Mouse (Mus musculus): ENCODE data around the gene Ntn5.

Ntn5 gene

DNA sequence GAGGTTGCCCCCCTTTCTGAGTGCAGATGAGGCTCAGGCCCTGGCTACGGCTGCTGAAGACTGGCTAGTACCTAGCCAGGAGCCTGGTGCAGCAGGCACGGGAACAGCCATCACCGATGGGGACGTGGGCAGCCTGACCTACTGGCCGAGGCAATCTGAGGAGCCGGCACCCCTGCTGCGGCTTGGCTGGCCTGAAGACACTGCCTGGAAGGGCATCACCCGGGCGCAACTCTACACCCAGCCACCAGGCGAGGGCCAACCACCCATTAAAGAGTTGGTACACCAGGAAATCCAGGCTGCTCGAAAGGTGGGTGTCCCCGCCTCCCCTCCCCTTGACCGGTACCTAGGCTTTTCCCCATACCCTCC is 38.5 kb downstream of the Ntn5 start:
- in situ Hi-C loops (cut with MboI; ENCODE audit: low sequenced_read_pairs) = no loop called here

DNA sequence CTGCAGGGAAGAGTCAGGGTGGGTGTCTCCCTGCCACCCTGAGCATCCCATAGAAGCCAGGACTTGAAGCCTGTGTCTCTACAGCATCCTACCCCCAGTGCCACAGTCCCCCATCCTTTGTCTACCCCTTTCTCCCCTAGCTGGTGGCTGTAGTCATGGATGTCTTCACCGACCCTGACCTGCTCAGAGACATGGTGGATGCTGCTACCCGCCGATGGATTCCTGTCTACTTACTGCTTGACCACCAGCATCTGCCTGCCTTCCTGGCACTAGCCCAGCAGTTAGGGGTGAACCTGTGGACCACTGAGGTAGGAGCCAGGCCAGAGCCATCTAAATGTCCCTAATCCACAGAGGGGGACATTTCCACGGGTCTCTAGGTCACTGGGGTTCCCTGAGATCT is 39.5 kb downstream of the Ntn5 start:
- in situ Hi-C loops (cut with MboI; ENCODE audit: low sequenced_read_pairs) = no loop called here

DNA sequence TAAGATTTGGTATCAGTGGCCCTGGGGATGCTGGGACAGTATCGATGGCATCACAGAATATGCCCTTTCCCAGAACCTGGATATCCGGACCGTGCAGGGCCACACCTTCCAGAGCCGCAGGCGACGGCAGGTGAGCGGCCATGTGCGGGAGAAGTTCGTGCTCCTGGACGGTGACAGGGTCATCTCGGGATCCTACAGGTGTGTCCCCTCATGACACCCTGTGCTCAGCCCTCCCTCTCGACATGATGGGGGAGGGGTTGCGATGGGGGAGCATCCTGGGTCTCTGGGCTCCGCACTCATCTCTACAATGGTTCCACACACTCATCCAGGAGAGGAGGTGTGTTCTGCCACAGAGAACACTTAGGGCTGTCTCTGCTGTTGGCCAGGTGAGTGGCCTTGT is 40.0 kb downstream of the Ntn5 start:
- in situ Hi-C loops (cut with MboI; ENCODE audit: low sequenced_read_pairs) = no loop called here

DNA sequence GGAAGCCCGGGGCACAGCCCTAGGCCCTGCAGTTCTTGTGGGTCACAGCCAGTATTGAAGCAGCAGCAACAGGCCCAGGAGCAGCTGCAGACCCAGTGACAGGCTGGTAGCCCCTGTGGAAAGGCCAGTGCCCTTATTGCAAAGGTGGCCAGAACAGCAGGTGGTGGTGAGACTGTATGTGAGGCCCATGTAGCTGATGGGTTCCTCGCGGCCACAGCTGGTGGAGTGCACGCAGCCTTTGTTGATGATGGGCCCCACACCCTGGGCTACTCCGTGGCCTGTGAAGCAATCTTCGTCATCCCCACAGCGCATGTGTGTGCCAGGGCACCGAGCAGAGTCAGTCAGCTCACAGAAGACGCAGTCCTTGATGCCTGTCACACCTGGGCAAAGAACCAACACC is 41.3 kb downstream of the Ntn5 start:
- in situ Hi-C loops (cut with MboI; ENCODE audit: low sequenced_read_pairs) = no loop called here

DNA sequence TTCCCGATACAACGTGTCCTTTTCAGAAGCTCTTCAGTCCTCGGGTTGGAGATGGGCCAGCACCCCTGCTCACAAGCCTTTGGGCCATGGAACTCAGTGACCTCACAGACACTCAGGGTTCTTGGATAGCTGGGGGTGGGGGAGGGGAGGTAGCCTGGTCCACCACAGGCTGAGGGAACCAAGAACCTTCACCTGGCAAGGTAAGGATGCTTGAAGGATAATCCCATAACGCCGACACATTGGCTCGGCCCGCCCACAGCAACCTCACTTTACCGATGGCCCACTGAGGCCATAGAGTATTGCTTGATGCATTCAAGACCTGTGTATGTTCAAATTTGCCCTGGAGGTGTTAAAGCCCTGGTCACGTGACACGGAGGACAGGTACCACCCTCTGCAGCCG is 41.9 kb downstream of the Ntn5 start, which contains the start of gene Spaca4:
Spaca4 (minus strand) TSS at position 101 of the 400 bp plus-strand sequence.
- in situ Hi-C loops (cut with MboI; ENCODE audit: low sequenced_read_pairs) = no loop called here

DNA sequence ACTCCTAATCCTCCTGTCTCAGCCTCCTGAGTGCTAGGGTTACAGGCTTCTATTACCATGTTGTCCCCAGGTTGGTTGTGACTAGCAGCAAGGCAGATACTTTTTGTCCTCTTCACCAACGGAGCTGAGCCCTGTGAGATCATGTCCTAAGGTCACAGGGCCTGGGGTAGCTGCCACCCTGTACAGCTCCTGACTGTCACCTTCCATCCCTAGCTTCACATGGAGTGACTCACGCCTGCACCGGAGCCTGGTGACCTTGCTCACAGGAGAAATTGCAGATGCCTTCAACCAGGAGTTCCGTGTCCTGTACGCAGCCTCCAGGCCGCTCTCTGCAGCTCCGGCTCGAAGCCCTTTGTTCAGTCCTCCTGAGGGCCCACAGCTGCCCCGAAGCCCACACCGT is 42.6 kb downstream of the Ntn5 start:
- in situ Hi-C loops (cut with MboI; ENCODE audit: low sequenced_read_pairs) = no loop called here

DNA sequence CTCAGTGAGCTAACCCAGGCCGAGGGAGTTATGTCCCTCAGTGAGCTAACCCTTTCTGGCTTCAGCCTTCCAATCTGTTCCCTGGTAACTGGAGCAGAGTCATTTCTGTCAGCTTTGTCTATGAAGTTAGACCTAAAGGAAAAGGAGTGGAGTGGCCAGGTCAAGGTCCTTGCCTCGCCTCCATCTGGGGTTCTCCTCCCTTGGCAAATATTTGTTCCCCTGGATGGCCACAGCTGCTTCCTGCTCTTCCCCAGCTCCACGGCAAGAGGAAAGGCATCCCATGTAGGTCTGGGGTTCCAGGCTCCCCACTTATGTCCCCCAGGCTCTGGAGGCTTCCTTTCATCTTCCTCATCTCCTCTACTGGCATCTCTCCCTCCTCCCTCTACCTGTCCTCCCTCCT is 43.8 kb downstream of the Ntn5 start:
- in situ Hi-C loops (cut with MboI; ENCODE audit: low sequenced_read_pairs) = no loop called here

DNA sequence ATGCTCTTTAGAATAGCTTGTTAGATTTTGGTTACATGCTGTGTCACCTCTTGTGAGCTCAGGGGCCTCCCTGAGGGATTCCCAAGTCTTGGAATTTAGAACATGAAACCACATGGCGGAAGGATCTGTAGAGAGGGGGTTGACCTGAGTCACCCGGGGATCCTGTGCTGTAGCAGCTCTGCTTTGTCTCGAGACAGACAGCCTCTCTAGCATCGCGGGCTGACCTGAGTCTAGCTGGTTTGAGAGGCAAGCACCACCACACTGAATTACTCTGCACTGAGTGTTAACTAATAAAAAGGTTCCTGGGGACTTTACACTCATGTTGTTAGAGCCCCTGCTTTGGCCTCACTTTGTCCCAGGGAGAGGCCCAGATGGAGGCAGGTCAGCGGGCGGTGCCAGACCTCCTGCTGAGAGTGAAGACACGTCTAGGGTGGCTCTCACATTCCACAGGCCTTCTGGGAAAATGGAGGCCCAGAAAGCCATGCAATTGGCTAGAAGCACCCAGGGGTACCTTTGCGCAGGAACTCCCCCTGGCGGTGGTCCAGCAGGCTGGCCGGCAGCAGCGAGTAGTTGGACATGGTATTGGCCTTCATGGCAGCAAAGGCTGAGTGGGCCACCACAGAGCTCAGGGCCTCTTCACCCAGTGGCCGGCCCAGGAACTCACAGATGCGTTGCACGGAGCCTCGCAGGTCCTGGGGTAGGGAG is 47.1 kb downstream of the Ntn5 start:
- in situ Hi-C loops (cut with MboI; ENCODE audit: low sequenced_read_pairs) = loop anchor here (5.0 kb wide), 1 partner anchor 71 kb away; no protein-coding TSS in a partner anchor

DNA sequence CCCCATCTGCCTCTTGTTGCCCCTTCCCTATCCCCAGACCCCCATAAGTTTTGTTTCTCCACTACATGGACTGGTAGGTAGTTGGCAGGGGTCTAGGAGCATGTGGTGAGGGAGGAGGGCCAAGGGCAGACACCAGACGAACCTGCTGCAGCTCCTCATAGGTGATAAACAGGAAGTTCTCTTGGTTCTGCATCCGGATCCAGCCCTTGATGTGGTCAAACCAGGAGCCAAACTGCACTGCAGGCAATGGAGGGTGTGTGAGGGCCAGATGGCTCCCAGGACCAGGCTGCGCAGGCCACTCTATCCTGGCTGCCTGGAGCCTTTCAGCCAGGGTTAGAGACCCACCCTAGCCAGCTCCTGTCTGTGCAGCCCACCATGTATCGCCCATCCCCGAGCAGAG is 49.7 kb downstream of the Ntn5 start:
- in situ Hi-C loops (cut with MboI; ENCODE audit: low sequenced_read_pairs) = loop anchor here (5.0 kb wide), 1 partner anchor 69 kb away; no protein-coding TSS in a partner anchor

DNA sequence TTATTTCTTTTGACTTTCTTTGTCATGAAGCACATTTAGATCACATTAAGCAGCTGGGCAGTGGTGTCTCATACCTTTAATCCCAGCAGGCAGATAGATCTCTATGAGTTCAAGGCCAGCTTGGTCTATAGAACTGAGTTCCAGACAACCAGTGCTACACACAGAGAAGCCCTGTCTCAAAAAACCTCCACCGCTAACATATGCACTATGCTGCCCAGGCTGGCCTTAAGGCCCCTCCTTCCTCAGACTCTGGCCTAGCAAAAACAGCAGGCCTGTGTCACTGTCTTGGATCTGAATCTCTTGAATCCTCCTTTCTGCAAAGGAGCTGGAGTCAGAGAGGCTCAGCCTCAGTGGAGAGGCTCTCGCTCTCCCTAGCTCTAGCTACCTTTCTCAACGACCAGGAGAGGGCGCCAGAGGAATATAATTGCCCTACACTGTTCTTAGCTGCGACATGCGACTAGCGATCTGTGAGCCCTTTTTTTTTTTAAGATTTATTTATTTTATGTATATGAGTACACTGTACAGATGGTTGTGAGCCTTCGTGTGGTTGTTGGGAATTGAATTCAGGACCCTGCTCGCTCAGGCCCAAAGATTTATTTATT is 55.4 kb downstream of the Ntn5 start:
- in situ Hi-C loops (cut with MboI; ENCODE audit: low sequenced_read_pairs) = no loop called here

DNA sequence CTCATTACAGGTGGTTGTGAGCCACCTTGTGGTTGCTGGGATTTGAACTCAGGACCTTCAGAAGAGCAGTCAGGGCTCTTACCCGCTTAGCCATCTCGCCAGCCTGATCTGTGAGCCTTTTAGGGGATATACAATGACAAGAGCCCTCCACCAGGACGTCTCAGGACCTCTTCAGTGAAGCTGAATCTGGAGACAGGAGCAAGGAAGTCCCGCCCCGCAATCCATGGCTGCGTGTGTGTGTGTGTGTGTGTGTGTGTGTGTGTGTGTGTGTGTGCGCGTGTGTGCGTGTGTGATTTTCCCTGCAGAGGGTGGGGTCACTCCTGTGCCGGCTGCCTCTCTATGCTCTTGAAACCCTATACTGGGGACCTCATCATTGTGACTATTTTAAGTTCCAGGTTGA is 56.0 kb downstream of the Ntn5 start:
- in situ Hi-C loops (cut with MboI; ENCODE audit: low sequenced_read_pairs) = loop anchor here (5.0 to 10.0 kb wide), 2 partner anchors 37 to 195 kb away; no protein-coding TSS in a partner anchor

DNA sequence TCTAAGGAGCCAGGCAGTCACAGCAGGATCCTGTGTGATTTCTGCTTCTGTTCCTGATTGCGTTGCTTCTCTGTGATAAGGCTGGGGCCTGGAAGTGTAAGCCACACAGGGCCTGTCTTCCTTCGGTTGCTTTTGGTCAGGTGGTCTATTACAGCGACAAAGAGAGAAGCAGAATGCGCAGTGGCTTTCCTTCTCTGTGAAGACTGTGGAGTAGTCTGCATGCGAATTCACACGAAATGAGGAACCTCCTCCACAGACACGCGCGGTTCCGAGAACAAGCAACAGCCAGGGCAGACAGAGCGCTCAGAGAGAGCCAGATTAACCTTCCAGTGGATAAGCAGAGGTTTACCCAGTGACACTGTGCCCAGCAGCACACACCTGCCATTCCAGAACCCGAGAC is 57.5 kb downstream of the Ntn5 start:
- in situ Hi-C loops (cut with MboI; ENCODE audit: low sequenced_read_pairs) = loop anchor here (5.0 to 10.0 kb wide), 2 partner anchors 36 to 193 kb away; no protein-coding TSS in a partner anchor

DNA sequence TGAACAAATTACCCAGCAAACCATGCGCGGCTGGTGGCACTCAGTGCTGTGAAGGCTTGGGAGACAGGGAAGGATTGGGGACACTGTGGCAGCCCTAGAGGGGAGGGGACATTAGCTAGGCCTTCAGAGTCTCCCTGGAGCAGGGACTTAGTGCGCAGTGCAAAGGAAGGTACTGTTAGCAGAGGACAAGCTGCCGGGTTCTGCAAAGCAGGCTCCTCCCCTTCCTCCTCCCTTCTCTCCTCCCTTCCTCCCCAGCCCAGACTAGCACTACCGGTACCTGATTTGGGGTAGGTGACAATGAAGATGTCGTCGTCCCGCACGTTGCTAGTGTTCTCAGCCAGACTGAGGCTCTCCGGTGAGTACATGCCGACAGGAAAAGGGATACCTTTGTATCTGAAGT is 58.0 kb downstream of the Ntn5 start:
- in situ Hi-C loops (cut with MboI; ENCODE audit: low sequenced_read_pairs) = loop anchor here (5.0 to 10.0 kb wide), 2 partner anchors 36 to 193 kb away; no protein-coding TSS in a partner anchor

DNA sequence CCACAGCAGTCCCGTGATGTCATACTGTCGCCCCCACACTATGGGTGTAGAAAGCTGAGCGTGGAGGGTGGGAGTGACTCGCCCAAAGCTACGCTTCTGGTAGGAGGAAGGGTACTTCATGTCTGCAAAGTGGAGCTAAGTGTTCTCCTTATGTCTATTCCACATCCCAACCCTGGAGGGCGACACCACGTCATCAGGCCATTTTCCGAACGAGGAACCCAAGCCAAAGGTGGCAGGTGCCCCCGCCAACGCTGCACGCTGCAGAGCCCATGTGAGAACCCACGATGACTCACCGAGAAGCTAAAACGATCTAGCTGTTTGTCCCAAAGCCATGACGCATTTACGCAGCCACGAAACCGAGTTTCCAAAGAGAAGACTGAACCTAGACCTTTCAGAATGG is 58.5 kb downstream of the Ntn5 start:
- in situ Hi-C loops (cut with MboI; ENCODE audit: low sequenced_read_pairs) = loop anchor here (5.0 to 10.0 kb wide), 2 partner anchors 35 to 192 kb away; no protein-coding TSS in a partner anchor

All from CH12F3 (cell line).